Mouse (Mus musculus) MEL (cell line): ENCODE data around the gene Arhgap6. TPM values are rescaled to one million over a fixed set of nuclear protein-coding genes. Genes with fewer than 3 reads are reported as not detected.

ENCODE experiments used
- DNase-seq: peaks from one replicate; pipeline ENCODE4 v3.0.0; 2011; ENCODE audit warnings: low read depth, low spot score
- H3K27ac ChIP-seq: 2 replicates; pipeline ENCODE4 v1.5.1; 2012; ENCODE audit warnings: low read depth, mild to moderate bottlenecking, control low read depth, low read length, moderate library complexity; ENCODE audit not compliant: control insufficient read depth
- H3K27me3 ChIP-seq, 2 experiments: fragments of 150-350 bp in 1 of 2; sonication (generic) in 1 of 2; 2 replicates each; pipeline ENCODE4 v1.6.1; 2012; ENCODE audit warnings: low read length in 2 of 2, mild to moderate bottlenecking in 2 of 2, improper control_type of control experiment in 1 of 2, moderate library complexity in 1 of 2; ENCODE audit not compliant: insufficient read depth in 2 of 2, control insufficient read depth in 1 of 2
- H3K36me3 ChIP-seq, 2 experiments: 2 replicates each; pipeline ENCODE4 v1.6.1; 2012 to 2014; ENCODE audit warnings: low read length in 2 of 2, improper control_type of control experiment in 1 of 2, inconsistent platforms in 1 of 2, mild to moderate bottlenecking in 1 of 2; ENCODE audit not compliant: insufficient read depth in 2 of 2, control insufficient read depth in 1 of 2
- H3K4me1 ChIP-seq, 2 experiments: fragments of 150-350 bp in 1 of 2; sonication (generic) in 1 of 2; 2 replicates each; pipeline ENCODE4 v1.6.1; 2012; ENCODE audit warnings: low read length in 2 of 2, improper control_type of control experiment in 1 of 2, mild to moderate bottlenecking in 1 of 2; ENCODE audit not compliant: insufficient read depth in 2 of 2, control insufficient read depth in 1 of 2
- H3K4me3 ChIP-seq, 2 experiments: fragments of 150-350 bp in 1 of 2; sonication (generic) in 1 of 2; 2 replicates each; pipeline ENCODE4 v1.5.1; 2012; ENCODE audit warnings: low read depth in 2 of 2, low read length in 2 of 2, mild to moderate bottlenecking in 2 of 2, moderate library complexity in 2 of 2, control low read depth in 1 of 2, improper control_type of control experiment in 1 of 2; ENCODE audit not compliant: control insufficient read depth in 1 of 2, insufficient read depth in 1 of 2
- H3K79me2 ChIP-seq: 2 replicates; pipeline ENCODE4 v1.6.1; 2012; ENCODE audit warnings: mild to moderate bottlenecking, low read length, moderate library complexity; ENCODE audit not compliant: control insufficient read depth, poor library complexity, insufficient read depth
- H3K9ac ChIP-seq: 2 replicates; pipeline ENCODE4 v1.6.1; 2012; ENCODE audit warnings: low read depth, mild to moderate bottlenecking, control low read depth, low read length, moderate library complexity; ENCODE audit not compliant: control insufficient read depth, poor library complexity, severe bottlenecking
- H3K9me3 ChIP-seq: fragments of 150-350 bp; sonication (generic); replicated peaks from 2 replicates; pipeline ENCODE4 v1.6.1; 2012; ENCODE audit warnings: mild to moderate bottlenecking, low read length, improper control_type of control experiment, moderate library complexity; ENCODE audit not compliant: insufficient read depth
- CHD1 ChIP-seq: IDR thresholded peaks from 2 replicates; pipeline ENCODE4 v1.6.1; 2012; ENCODE audit warnings: low read depth, mild to moderate bottlenecking, inconsistent platforms, low read length, improper control_type of control experiment
- CHD2 ChIP-seq: IDR thresholded peaks from 2 replicates; pipeline ENCODE4 v1.6.1; 2011; ENCODE audit warnings: low read length, improper control_type of control experiment
- EP300 ChIP-seq, 2 experiments: IDR thresholded peaks; 2 replicates each; pipeline ENCODE4 v1.6.1; 2011; ENCODE audit warnings: improper control_type of control experiment in 2 of 2, low read length in 2 of 2, low read depth in 1 of 2, mild to moderate bottlenecking in 1 of 2
- GATA1 ChIP-seq: IDR thresholded peaks from 2 replicates; pipeline ENCODE4 v1.6.1; 2011; ENCODE audit warnings: low read depth, low read length, improper control_type of control experiment
- JUND ChIP-seq: IDR thresholded peaks from 2 replicates; pipeline ENCODE4 v1.6.1; 2011; ENCODE audit warnings: low read depth, mild to moderate bottlenecking, improper control_type of control experiment, low read length
- MAFK ChIP-seq: IDR thresholded peaks from 2 replicates; pipeline ENCODE4 v1.6.1; 2011; ENCODE audit warnings: low read depth, mild to moderate bottlenecking, low read length, improper control_type of control experiment, borderline replicate concordance
- MEF2A ChIP-seq: IDR thresholded peaks from 2 replicates; pipeline ENCODE4 v1.6.1; 2014; ENCODE audit warnings: low read depth, mild to moderate bottlenecking, inconsistent platforms, low read length, improper control_type of control experiment; ENCODE audit not compliant: poor library complexity, insufficient replicate concordance, severe bottlenecking; ENCODE audit errors: extremely low read depth
- MXI1 ChIP-seq: IDR thresholded peaks from 2 replicates; pipeline ENCODE4 v1.6.1; 2011; ENCODE audit warnings: mild to moderate bottlenecking, low read depth, low read length, improper control_type of control experiment
- MYB ChIP-seq: IDR thresholded peaks from 2 replicates; pipeline ENCODE4 v1.6.1; 2011; ENCODE audit warnings: mild to moderate bottlenecking, low read depth, low read length, improper control_type of control experiment
- MYC ChIP-seq: IDR thresholded peaks from 2 replicates; pipeline ENCODE4 v1.6.1; 2011; ENCODE audit warnings: low read depth, mild to moderate bottlenecking, low read length, improper control_type of control experiment, moderate library complexity
- NRF1 ChIP-seq: IDR thresholded peaks from 2 replicates; pipeline ENCODE4 v1.6.1; 2014; ENCODE audit warnings: low read depth, mild to moderate bottlenecking, inconsistent platforms, low read length, improper control_type of control experiment, moderate library complexity; ENCODE audit not compliant: poor library complexity, insufficient read depth, severe bottlenecking
- POLR2AphosphoS2 ChIP-seq: IDR thresholded peaks from 2 replicates; pipeline ENCODE4 v1.6.1; 2011; ENCODE audit warnings: low read length, improper control_type of control experiment
- POLR2AphosphoS5 ChIP-seq: IDR thresholded peaks from 2 replicates; pipeline ENCODE4 v1.6.1; 2012; ENCODE audit warnings: low read depth, borderline replicate concordance, mild to moderate bottlenecking, inconsistent platforms, low read length, moderate library complexity, mixed read lengths
- SMC3 ChIP-seq: IDR thresholded peaks from 2 replicates; pipeline ENCODE4 v1.6.1; 2011; ENCODE audit warnings: low read depth, low read length, improper control_type of control experiment
- TAL1 ChIP-seq: IDR thresholded peaks from 2 replicates; pipeline ENCODE4 v1.6.1; 2012; ENCODE audit warnings: mild to moderate bottlenecking, inconsistent platforms, low read length, moderate library complexity, mixed read lengths
- TBP ChIP-seq: IDR thresholded peaks from 2 replicates; pipeline ENCODE4 v1.8.0; 2011; ENCODE audit warnings: low read depth, low read length, improper control_type of control experiment
- TCF12 ChIP-seq: IDR thresholded peaks from 2 replicates; pipeline ENCODE4 v1.6.1; 2014; ENCODE audit warnings: low read depth, mild to moderate bottlenecking, inconsistent platforms, low read length, improper control_type of control experiment, moderate library complexity
- USF2 ChIP-seq, 2 experiments: IDR thresholded peaks; 2 replicates each; pipeline ENCODE4 v1.6.1; 2011 to 2012; ENCODE audit warnings: improper control_type of control experiment in 2 of 2, low read length in 2 of 2, borderline replicate concordance in 1 of 2, inconsistent platforms in 1 of 2, low read depth in 1 of 2, mild to moderate bottlenecking in 1 of 2; ENCODE audit not compliant: insufficient read depth in 1 of 2
- ZC3H11A ChIP-seq: IDR thresholded peaks from 2 replicates; pipeline ENCODE4 v1.6.1; 2012; ENCODE audit warnings: low read depth, mild to moderate bottlenecking, inconsistent platforms, low read length, improper control_type of control experiment
- ZKSCAN1 ChIP-seq: IDR thresholded peaks from 2 replicates; pipeline ENCODE4 v1.6.1; 2012; ENCODE audit warnings: low read depth, mild to moderate bottlenecking, inconsistent platforms, low read length, improper control_type of control experiment, moderate library complexity
- ZMIZ1 ChIP-seq: IDR thresholded peaks from 2 replicates; pipeline ENCODE4 v1.6.1; 2012; ENCODE audit warnings: low read depth, mild to moderate bottlenecking, inconsistent platforms, low read length, improper control_type of control experiment, moderate library complexity
- ZNF384 ChIP-seq: IDR thresholded peaks from 2 replicates; pipeline ENCODE4 v1.6.1; 2012; ENCODE audit warnings: low read depth, mild to moderate bottlenecking, inconsistent platforms, low read length, improper control_type of control experiment
- polyA plus RNA-seq, 2 experiments: library from polyadenylated mRNA; stranded (reverse) in 1 of 2; unstranded in 1 of 2; fragments of >175 nt in 1 of 2; fragments of >200 nt in 1 of 2; gene quantifications; 2 replicates each; pipeline versions ENCODE4 v1.2.1 to v1.2.4; 2012; ENCODE audit warnings: low replicate concordance in 2 of 2, low read depth in 1 of 2; ENCODE audit not compliant: insufficient read length in 2 of 2, insufficient read depth in 1 of 2, missing spikeins in 1 of 2
- total RNA-seq: library from RNA; depleted of rRNA; stranded (reverse); fragments of 300-350 nt; gene quantifications from 2 replicates; pipeline ENCODE4 v1.2.3, GENCODE M21; 2012

Arhgap6 gene
- total and polyA plus RNA-seq, 3 experiments = 4.4 to 21.7 TPM; not detected in 1

DNA sequence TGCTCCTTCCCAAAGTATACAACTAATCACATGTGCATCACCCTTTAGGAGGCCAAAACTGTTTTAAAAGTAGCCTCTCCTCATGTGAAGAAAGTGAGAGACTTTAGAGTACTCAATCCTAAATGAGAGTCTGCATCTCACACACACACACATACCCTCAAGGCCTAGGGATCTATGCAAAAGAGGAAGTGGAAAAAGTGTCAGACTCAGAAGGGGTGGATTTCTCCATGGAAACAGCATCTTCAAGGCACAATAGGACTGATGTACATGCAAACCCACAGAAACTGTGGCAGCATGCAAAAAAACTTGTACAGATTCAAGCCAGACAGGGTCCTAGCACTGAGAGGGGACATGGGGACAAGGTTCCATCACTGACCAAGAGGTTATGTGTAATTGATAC lies 53.2 kb downstream of the Arhgap6 start:
- H3K4me3 ChIP-seq = no peak overlapping the region
- DNase-seq = no peak
- H3K4me1 ChIP-seq = no peaks in the 10 kb centered on the region
- no peak for TF ChIP-seq EP300 (IDR thresholded peaks at IDR 0.05; ENCODE audit: low read depth in 1 of 2, low read length in 2 of 2)
- no peak for TF ChIP-seq ZC3H11A
- TF ChIP-seq POLR2AphosphoS5 = no peak
- TF ChIP-seq MEF2A = no peak
- no peak for TF ChIP-seq USF2 (IDR thresholded peaks at IDR 0.05; ENCODE audit: borderline replicate concordance in 1 of 2, insufficient read depth in 1 of 2, low read depth in 1 of 2, low read length in 2 of 2)
- no peak for TF ChIP-seq TAL1
- TF ChIP-seq TCF12 = no peak
- no peak overlapping the region for H3K27ac ChIP-seq
- no peaks in the 10 kb centered on the region for H3K27me3 ChIP-seq
- no peaks in the 10 kb centered on the region for H3K79me2 ChIP-seq
- H3K36me3 ChIP-seq = no peaks in the 10 kb centered on the region
- H3K9me3 ChIP-seq = no peaks in the 10 kb centered on the region
- no peak overlapping the region for H3K9ac ChIP-seq

DNA sequence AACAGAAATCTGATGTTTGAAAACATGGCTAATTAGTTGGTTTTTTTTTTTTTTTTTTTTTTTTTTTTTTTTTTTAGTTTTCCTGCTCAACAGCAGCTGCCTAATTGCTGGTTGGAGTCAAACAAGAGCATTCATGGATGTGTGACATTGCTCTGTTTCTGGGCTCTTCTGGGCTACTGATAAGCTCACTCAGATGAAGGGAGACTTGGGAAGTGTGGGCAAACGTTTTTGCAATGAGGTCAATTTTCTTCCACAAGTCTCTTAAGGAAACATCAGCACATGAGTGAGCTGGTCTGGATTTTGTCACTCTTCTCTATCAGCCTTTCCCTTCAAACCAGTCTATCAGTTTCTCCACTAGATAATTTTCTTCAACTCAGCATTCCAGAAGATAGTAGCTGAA lies 79.8 kb downstream of the Arhgap6 start:
- no peak overlapping the region for H3K27ac ChIP-seq
- H3K4me1 ChIP-seq = no peaks in the 10 kb centered on the region
- no peak for DNase-seq
- H3K79me2 ChIP-seq = no peaks in the 10 kb centered on the region
- TF ChIP-seq TAL1 = no peak
- TF ChIP-seq MYB = no peak
- TF ChIP-seq MAFK = no peak
- no peak for TF ChIP-seq JUND
- TF ChIP-seq TBP = no peak
- no peak for TF ChIP-seq MYC
- no peak for TF ChIP-seq CHD1
- no peak for TF ChIP-seq GATA1
- TF ChIP-seq NRF1 = no peak
- TF ChIP-seq CHD2 = no peak
- no peak for TF ChIP-seq POLR2AphosphoS2
- no peak for TF ChIP-seq USF2 (IDR thresholded peaks at IDR 0.05; ENCODE audit: borderline replicate concordance in 1 of 2, insufficient read depth in 1 of 2, low read depth in 1 of 2, low read length in 2 of 2)
- no peak for TF ChIP-seq EP300 (IDR thresholded peaks at IDR 0.05; ENCODE audit: low read depth in 1 of 2, low read length in 2 of 2)
- no peak for TF ChIP-seq ZKSCAN1
- no peak for TF ChIP-seq ZMIZ1
- TF ChIP-seq ZNF384 = no peak
- no peak for TF ChIP-seq MXI1
- no peak for TF ChIP-seq SMC3
- no peak overlapping the region for H3K9ac ChIP-seq
- no peaks in the 10 kb centered on the region for H3K9me3 ChIP-seq
- H3K27me3 ChIP-seq = no peaks in the 10 kb centered on the region; a peak in 1 of 4 replicates
- H3K36me3 ChIP-seq = no peaks in the 10 kb centered on the region
- no peak overlapping the region for H3K4me3 ChIP-seq
